Mouse (Mus musculus): ENCODE measurements at regions not wholly inside any gene's neighbourhood (a gene's known extent, or its start where the extent isn't known, plus 50 kb on each side); places are given as distances from the start of the nearest gene placed in this dataset.

- TF ChIP-seq CTCF (IDR thresholded peaks at IDR 0.05; ENCODE audit: low read depth) (no peak), EP300 (IDR thresholded peaks at IDR 0.05; ENCODE audit: low read depth) (no peak)
These were observed 162.7 kb upstream of the Ctbp2 start for GRCm38 (mm10) chr7:133286836-133287235.
